Mouse (Mus musculus) CH12.LX (cell line): ENCODE measurements at regions not wholly inside any gene's neighbourhood (a gene's known extent, or its start where the extent isn't known, plus 50 kb on each side); places are given as distances from the start of the nearest gene placed in this dataset.
A peak's percentile ranks its signal among the peaks of the same experiment; 100 is the strongest.

ENCODE experiments used
- DNase-seq: peaks from one replicate; pipeline ENCODE4 v3.0.0-alpha.2; 2013; ENCODE audit errors: extremely low read depth
- H3K27ac ChIP-seq: 2 replicates; pipeline ENCODE4 v1.5.1; 2012; ENCODE audit warnings: low read depth, mild to moderate bottlenecking, control low read depth, moderate library complexity; ENCODE audit not compliant: insufficient read depth
- H3K27me3 ChIP-seq: replicated peaks from 2 replicates; pipeline ENCODE3; 2012; ENCODE audit warnings: inconsistent platforms
- H3K36me3 ChIP-seq, 2 experiments: replicated peaks in 1 of 2; 2 replicates each; pipeline versions ENCODE3 to v1.6.1; 2012; ENCODE audit warnings: inconsistent platforms in 1 of 2, low read length in 1 of 2, mild to moderate bottlenecking in 1 of 2, mixed read lengths in 1 of 2, moderate library complexity in 1 of 2; ENCODE audit not compliant: control insufficient read depth in 1 of 2, insufficient read depth in 1 of 2
- H3K4me1 ChIP-seq, 2 experiments: 2 replicates each; pipeline ENCODE4 v1.6.1; 2012; ENCODE audit warnings: inconsistent platforms in 1 of 2, moderate library complexity in 1 of 2; ENCODE audit not compliant: insufficient read depth in 2 of 2, control insufficient read depth in 1 of 2
- H3K4me2 ChIP-seq: 2 replicates; pipeline ENCODE4 v1.6.1; 2012; ENCODE audit warnings: low read depth, mild to moderate bottlenecking, control low read depth; ENCODE audit not compliant: poor library complexity, insufficient read depth, severe bottlenecking
- H3K4me3 ChIP-seq, 3 experiments: fragments of 150-350 bp in 1 of 3; sonication (generic) in 1 of 3; replicated peaks in 1 of 3; 2 replicates each; pipeline versions ENCODE3 to v1.5.1; 2011 to 2012; ENCODE audit warnings: low read depth in 2 of 3, low read length in 2 of 3, mild to moderate bottlenecking in 2 of 3, moderate library complexity in 2 of 3, control low read depth in 1 of 3, improper control_type of control experiment in 1 of 3, inconsistent platforms in 1 of 3, mixed read lengths in 1 of 3; ENCODE audit not compliant: poor library complexity in 1 of 3
- H3K79me2 ChIP-seq: replicated peaks from 2 replicates; pipeline ENCODE4 v1.6.1; 2012; ENCODE audit warnings: mild to moderate bottlenecking, moderate library complexity; ENCODE audit not compliant: control insufficient read depth, poor library complexity, insufficient read depth, severe bottlenecking; ENCODE audit errors: extremely low read depth
- H3K9ac ChIP-seq: 2 replicates; pipeline ENCODE4 v1.6.1; 2012; ENCODE audit warnings: low read depth, mild to moderate bottlenecking, control low read depth, moderate library complexity; ENCODE audit not compliant: insufficient read depth
- H3K9me3 ChIP-seq: replicated peaks from 2 replicates; pipeline ENCODE3; 2012; ENCODE audit warnings: low read length, inconsistent platforms, mixed read lengths
- CHD2 ChIP-seq: IDR thresholded peaks from 2 replicates; pipeline ENCODE4 v1.6.1; 2011; ENCODE audit warnings: low read length, improper control_type of control experiment
- ELF1 ChIP-seq: IDR thresholded peaks from 2 replicates; pipeline ENCODE4 v1.6.1; 2014; ENCODE audit warnings: low read depth, mild to moderate bottlenecking, inconsistent platforms, low read length, improper control_type of control experiment
- EP300 ChIP-seq: IDR thresholded peaks from 2 replicates; pipeline ENCODE4 v1.6.1; 2011; ENCODE audit warnings: low read length, improper control_type of control experiment
- ETS1 ChIP-seq: conservative IDR thresholded peaks from 2 replicates; pipeline ENCODE4 v1.6.1; 2012; ENCODE audit warnings: low read depth, mild to moderate bottlenecking, inconsistent platforms, low read length, improper control_type of control experiment, moderate library complexity
- IRF4 ChIP-seq: IDR thresholded peaks from 2 replicates; pipeline ENCODE4 v1.6.1; 2014; ENCODE audit warnings: low read depth, mild to moderate bottlenecking, inconsistent platforms, low read length, improper control_type of control experiment
- JUN ChIP-seq: IDR thresholded peaks from 2 replicates; pipeline ENCODE4 v1.6.1; 2011; ENCODE audit warnings: low read depth, mild to moderate bottlenecking, low read length, improper control_type of control experiment, moderate library complexity; ENCODE audit not compliant: insufficient read depth
- JUND ChIP-seq: conservative IDR thresholded peaks from 2 replicates; pipeline ENCODE4 v1.6.1; 2011; ENCODE audit warnings: low read depth, low read length, improper control_type of control experiment
- NELFE ChIP-seq: IDR thresholded peaks from 2 replicates; pipeline ENCODE4 v1.6.1; 2011; ENCODE audit warnings: low read depth, low read length, improper control_type of control experiment
- NRF1 ChIP-seq: IDR thresholded peaks from 2 replicates; pipeline ENCODE4 v1.6.1; 2014; ENCODE audit warnings: low read depth, mild to moderate bottlenecking, inconsistent platforms, low read length, improper control_type of control experiment, moderate library complexity
- RAD21 ChIP-seq: IDR thresholded peaks from 2 replicates; pipeline ENCODE4 v1.6.1; 2011; ENCODE audit warnings: low read depth, mild to moderate bottlenecking, low read length, improper control_type of control experiment, moderate library complexity
- SIN3A ChIP-seq: IDR thresholded peaks from 2 replicates; pipeline ENCODE4 v1.6.1; 2012; ENCODE audit warnings: low read length, improper control_type of control experiment, inconsistent platforms
- TBP ChIP-seq: conservative IDR thresholded peaks from 2 replicates; pipeline ENCODE4 v1.6.1; 2011; ENCODE audit warnings: low read depth, low read length, improper control_type of control experiment
- USF2 ChIP-seq: conservative IDR thresholded peaks from 2 replicates; pipeline ENCODE4 v1.6.1; 2011; ENCODE audit warnings: low read depth, low read length, improper control_type of control experiment
- ZC3H11A ChIP-seq: IDR thresholded peaks from 2 replicates; pipeline ENCODE4 v1.6.1; 2012; ENCODE audit warnings: low read depth, mild to moderate bottlenecking, inconsistent platforms, low read length, improper control_type of control experiment
- ZMIZ1 ChIP-seq: IDR thresholded peaks from 2 replicates; pipeline ENCODE4 v1.6.1; 2012; ENCODE audit warnings: low read depth, mild to moderate bottlenecking, inconsistent platforms, low read length, improper control_type of control experiment
- dilution Hi-C: fragments of 300-500 bp; cut with MboI; formaldehyde crosslinking; loops from 2 replicates; pipeline ENCODE4 v1.14.3; 2020; ENCODE audit warnings: low sequenced_read_pairs; ENCODE audit not compliant: extremely low pct_unique_long_range_greater_than_20kb, extremely low pct_ligation_motif_present
- in situ Hi-C: fragments of 300-500 bp; cut with MboI; formaldehyde crosslinking; loops from 3 replicates; pipeline ENCODE4 v1.14.3; 2019; ENCODE audit warnings: low sequenced_read_pairs, low pct_ligation_motif_present, low pct_unique_long_range_greater_than_20kb, mixed read lengths

DNA sequence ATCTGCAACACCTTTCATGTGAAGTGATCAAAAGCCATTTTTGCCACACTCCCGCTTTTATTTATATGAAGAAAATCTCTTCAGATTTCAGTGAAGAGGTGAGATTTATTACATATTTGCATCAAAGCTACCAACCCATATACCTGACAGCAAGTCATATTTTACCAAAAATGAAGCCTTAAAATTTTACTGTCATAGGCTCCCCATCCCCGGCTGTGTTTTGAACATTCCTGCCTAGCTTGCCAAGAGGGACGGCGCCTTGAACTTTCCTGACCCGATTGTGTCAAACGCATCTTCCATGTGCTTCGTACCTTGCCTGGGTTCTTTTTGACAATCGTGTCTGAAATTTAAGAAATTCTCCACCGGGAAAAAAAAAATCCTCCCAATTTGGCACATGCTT, 173.3 kb upstream of the Six2 start:
- Histone ChIP-seq H3K4me1 (peaks cover 0 to 10% of the 10 kb centered on the region in 2 experiments; a peak in 3 of 4 replicates), H3K4me2 (no peak overlapping the region), H3K27me3 (no peaks in the 10 kb centered on the region), H3K79me2 (no peaks in the 10 kb centered on the region), H3K9me3 (no peaks in the 10 kb centered on the region), H3K36me3 (no peaks in the 10 kb centered on the region), H3K4me3 (no peak overlapping the region), H3K27ac (no peak overlapping the region), H3K9ac (no peak overlapping the region)
- TF ChIP-seq ELF1 (no peak), CHD2 (no peak), NELFE (no peak), USF2 (no peak), TBP (no peak), RAD21 (no peak), ZMIZ1 (no peak), JUND (no peak), JUN (no peak), ZC3H11A (no peak), SIN3A (no peak)
- dilution Hi-C loops, result no loop called here
- in situ Hi-C loops, result no loop called here
- no peak for DNase-seq

DNA sequence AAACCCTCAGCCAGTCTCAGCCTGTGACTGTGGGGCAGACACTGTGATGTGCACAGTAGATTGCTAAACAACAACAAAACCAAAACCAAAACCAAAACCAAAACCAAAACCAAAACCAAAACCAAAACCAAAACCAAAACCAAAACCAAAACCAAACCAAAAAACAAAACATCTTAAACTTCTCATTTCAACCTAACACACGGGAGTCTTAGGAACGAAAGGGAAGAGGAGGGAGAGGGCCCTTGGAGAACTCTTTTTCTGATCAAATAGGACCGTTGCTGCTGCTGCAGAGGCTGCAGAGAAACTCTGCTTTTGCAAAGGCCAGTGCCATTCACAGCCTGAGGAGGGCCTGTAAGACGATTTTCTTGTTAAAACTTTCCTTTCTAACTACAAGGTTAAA, 172.7 kb upstream of the Six2 start:
- Histone ChIP-seq H3K9ac (no peak overlapping the region), H3K27me3 (no peaks in the 10 kb centered on the region), H3K4me2 (no peak overlapping the region), H3K4me3 (no peak overlapping the region), H3K9me3 (no peaks in the 10 kb centered on the region), H3K79me2 (no peaks in the 10 kb centered on the region), H3K27ac (no peak overlapping the region), H3K36me3 (no peaks in the 10 kb centered on the region)
- dilution Hi-C loops (no loop called here), in situ Hi-C loops (no loop called here)
- no peak for DNase-seq
- peak; percentile 71; the same call in 1 of the 2 replicates for TF ChIP-seq IRF4
- TF ChIP-seq NRF1, result no peak
- peak; percentile 98 for TF ChIP-seq ETS1
- TF ChIP-seq EP300, result peak; percentile 37; the same call in 1 of the 2 replicates
- TF ChIP-seq, all 38 proteins: peak for 3
- H3K4me1 ChIP-seq, result peaks cover 0 to 10% of the 10 kb centered on the region in 2 experiments; a peak in 3 of 4 replicates
